Comparison of ENCODE assay signal across 9 mouse cellular contexts in the genomic region with DNA sequence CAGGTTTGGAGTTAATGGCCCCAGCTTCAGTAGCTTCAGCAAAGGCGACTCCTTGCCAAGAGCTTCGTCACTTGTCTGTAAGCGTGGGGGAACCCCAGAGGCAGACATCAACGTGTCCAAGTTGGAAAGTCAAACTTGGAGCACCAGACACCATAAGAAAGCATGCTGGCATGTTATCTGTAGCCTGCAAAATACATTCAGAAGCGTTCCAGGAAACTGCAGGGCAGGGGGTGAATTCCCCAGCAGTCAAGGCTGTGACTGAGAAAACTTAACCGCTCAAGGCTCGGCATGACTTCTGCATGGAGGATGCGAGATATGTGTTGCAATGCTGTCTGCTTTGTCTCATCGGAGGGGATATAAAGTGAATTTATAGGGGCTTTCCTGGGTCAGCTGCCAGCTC.
A peak's percentile ranks its signal among the peaks of the same experiment; 100 is the strongest.
DNase-seq lines count a peak whose midpoint lies in the region; ATAC-seq and TF ChIP-seq lines count a peak whose summit lies in the region.
"Had no signal": no experiment of that assay in that cellular context is flagged by ENCODE, and none has a peak within 500 bp of the region (broad histone marks: within the 10 kb centered on the region; RNA-seq: fewer than 3 reads in every experiment).

No protein-coding gene starts in this region.

- H3K36me3 ChIP-seq in kidney, embryonic 16.5 days (ENCODE audit: insufficient read depth, low read length): no peaks in the 10 kb centered on the region
- H3K36me3 ChIP-seq in heart, embryonic 12.5 days: no peaks in the 10 kb centered on the region
- H3K36me3 ChIP-seq in liver, postnatal 0 days (replicated peaks; ENCODE audit: insufficient read depth, low read length): no peaks in the 10 kb centered on the region
- H3K36me3 ChIP-seq: intestine, embryonic 15.5 days had no signal

- H3K27ac ChIP-seq in kidney, embryonic 16.5 days (ENCODE audit: low read length): peak overlapping the region; percentile 2; the same call in 1 of the 2 replicates
- peak overlapping the region; percentile 37 for H3K27ac ChIP-seq in heart, embryonic 12.5 days (ENCODE audit: poor library complexity, severe bottlenecking)
- no peak overlapping the region for H3K27ac ChIP-seq in liver, postnatal 0 days (ENCODE audit: low read depth)
- H3K27ac ChIP-seq: intestine, embryonic 15.5 days had no signal

- no peak for TF ChIP-seq EP300 in liver, postnatal 0 days (IDR thresholded peaks at IDR 0.05; ENCODE audit: low read depth)

- no peak for DNase-seq in kidney, adult 9 months
- DNase-seq in c-Kit-positive CD71-positive TER-119-negative erythroid progenitor cells, embryonic 14.5 days (ENCODE audit: low read depth): peak; percentile 64
- DNase-seq in liver, postnatal 0 days: peak; percentile 30
- no peak for DNase-seq in thymus, postnatal 14 days
- no peak for DNase-seq in right cerebral cortex, adult 2 months (ENCODE audit: low spot score in 2 of 2)

- ATAC-seq in kidney, embryonic 16.5 days (ENCODE audit: low FRiP score, low TSS enrichment): no peak; the same call in 1 of the 2 replicates
- ATAC-seq in heart, embryonic 12.5 days (ENCODE audit: insufficient number of reproducible peaks, low FRiP score): peak; percentile 50; the same call in 1 of the 2 replicates
- peak; percentile 22; the same call in 1 of the 2 replicates for ATAC-seq in liver, postnatal 0 days
- ATAC-seq: intestine, embryonic 15.5 days; Patski had no signal

- H3K4me2 ChIP-seq in kidney, embryonic 16.5 days (replicated peaks; ENCODE audit: low read depth, low read length): peak overlapping the region; percentile 6; the same call in 1 of the 2 replicates
- H3K4me2 ChIP-seq in heart, embryonic 12.5 days: peak overlapping the region; percentile 40
- H3K4me2 ChIP-seq in liver, postnatal 0 days (ENCODE audit: low read depth, low read length): no peak overlapping the region
- H3K4me2 ChIP-seq: intestine, embryonic 15.5 days had no signal

- H3K9ac ChIP-seq in kidney, embryonic 16.5 days (replicated peaks; ENCODE audit: low read length): 0 out of 2 replicates have a peak overlapping the region, but pooled peaks have one; percentile 27
- no peak overlapping the region for H3K9ac ChIP-seq in heart, embryonic 12.5 days
- H3K9ac ChIP-seq in liver, postnatal 0 days (replicated peaks): no peak overlapping the region
- H3K9ac ChIP-seq: intestine, embryonic 15.5 days had no signal

- no peaks in the 10 kb centered on the region for H3K9me3 ChIP-seq in kidney, embryonic 16.5 days (ENCODE audit: low read length)
- no peaks in the 10 kb centered on the region for H3K9me3 ChIP-seq in heart, embryonic 12.5 days (replicated peaks)
- H3K9me3 ChIP-seq in liver, postnatal 0 days (ENCODE audit: low read length): no peaks in the 10 kb centered on the region
- H3K9me3 ChIP-seq: intestine, embryonic 15.5 days had no signal

- H3K4me1 ChIP-seq in kidney, embryonic 16.5 days (ENCODE audit: insufficient read depth, low read length): peaks cover 67% of the 10 kb centered on the region
- H3K4me1 ChIP-seq in heart, embryonic 12.5 days (replicated peaks): peaks cover 74% of the 10 kb centered on the region
- H3K4me1 ChIP-seq in liver, postnatal 0 days (ENCODE audit: insufficient read depth): peaks cover 20% of the 10 kb centered on the region

- no peak for TF ChIP-seq CTCF in liver, postnatal 0 days (IDR thresholded peaks at IDR 0.05; ENCODE audit: low read depth)

- H3K27me3 ChIP-seq in kidney, embryonic 16.5 days (ENCODE audit: insufficient read depth, low read length): no peaks in the 10 kb centered on the region
- no peaks in the 10 kb centered on the region for H3K27me3 ChIP-seq in heart, embryonic 12.5 days (replicated peaks)
- H3K27me3 ChIP-seq in liver, postnatal 0 days (ENCODE audit: insufficient read depth, low read length): no peaks in the 10 kb centered on the region
- H3K27me3 ChIP-seq: intestine, embryonic 15.5 days; Patski had no signal

- 9% methylated on average over 9 of the region's 9 CpGs for WGBS in kidney, embryonic 16.5 days
- WGBS in heart, embryonic 12.5 days: 22% methylated on average over 9 of the region's 9 CpGs
- WGBS in liver, postnatal 0 days (ENCODE audit: insufficient replicate concordance): 28% methylated on average over 9 of the region's 9 CpGs

- H3K4me3 ChIP-seq in kidney, embryonic 16.5 days (ENCODE audit: low read length): no peak overlapping the region
- H3K4me3 ChIP-seq in heart, embryonic 12.5 days: no peak overlapping the region
- no peak overlapping the region for H3K4me3 ChIP-seq in liver, postnatal 0 days (ENCODE audit: low read depth, low read length)
- H3K4me3 ChIP-seq: intestine, embryonic 15.5 days had no signal

Comparison
In these comparisons a context has a peak if more than half of its experiments do, and no peak if none do; other contexts are left out.
1. DNase-seq: peak in c-Kit-positive CD71-positive TER-119-negative erythroid progenitor cells, embryonic 14.5 days (single experiment) and liver, postnatal 0 days (single experiment); none in kidney, adult 9 months (single experiment), thymus, postnatal 14 days (single experiment) and right cerebral cortex, adult 2 months (0 of 2).